Mouse (Mus musculus): ENCODE data around the gene Rnase13.

The Rnase13 gene

DNA sequence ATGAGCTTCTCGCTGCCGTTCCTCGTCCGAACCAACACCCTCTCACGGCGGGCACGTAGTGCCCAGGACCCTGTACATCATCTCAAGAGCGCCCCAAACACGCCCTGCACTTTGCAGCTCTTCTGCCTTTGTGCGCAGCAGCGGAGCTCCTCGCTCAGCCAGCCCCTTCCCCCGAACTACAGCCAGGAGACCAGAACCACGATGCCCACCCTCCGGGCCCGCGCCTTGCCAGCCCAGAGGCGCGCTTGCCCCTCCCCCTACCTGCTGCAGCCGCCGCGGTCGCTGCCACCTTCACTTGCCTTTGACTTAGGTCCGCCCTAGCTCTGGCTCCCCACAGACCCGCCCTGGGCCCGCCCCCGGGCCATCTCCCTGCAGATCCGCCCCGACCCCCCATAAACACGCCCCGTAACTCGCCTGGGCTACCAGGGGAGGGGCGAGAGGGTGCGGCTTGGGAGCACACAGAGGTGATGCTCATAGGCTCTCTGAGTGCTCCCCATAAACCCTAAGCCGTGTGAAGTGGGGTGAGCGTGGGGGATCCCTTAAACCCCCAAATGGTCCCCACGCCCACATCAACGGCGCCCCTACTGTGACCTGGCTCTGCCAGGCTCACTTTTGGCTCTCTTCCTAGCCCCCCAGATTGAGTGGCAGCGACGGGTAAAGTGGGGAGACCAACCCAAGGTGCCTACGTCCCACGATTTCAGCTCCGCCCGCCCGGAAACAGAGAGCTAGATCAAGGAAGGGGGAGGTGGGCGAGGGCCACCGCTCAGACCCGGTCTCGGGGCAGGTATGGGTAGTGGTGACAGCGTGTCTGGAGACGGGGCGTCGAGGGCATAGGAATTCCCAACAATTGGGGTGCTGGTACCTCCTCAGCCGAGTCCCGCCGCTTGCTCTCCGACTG lies 9.3 kb downstream of the Rnase13 start:
- no peak for DNase-seq (ENCODE audit: low read depth, low spot score)

GRCm38 (mm10) chr14:51912391-51913061 lies 10.0 kb downstream of the Rnase13 start:
- DNase-seq (ENCODE audit: low read depth, low spot score): no peak

GRCm38 (mm10) chr14:51911301-51911700 lies 11.3 kb downstream of the Rnase13 start:
- DNase-seq (ENCODE audit: low read depth, low spot score): no peak

DNA sequence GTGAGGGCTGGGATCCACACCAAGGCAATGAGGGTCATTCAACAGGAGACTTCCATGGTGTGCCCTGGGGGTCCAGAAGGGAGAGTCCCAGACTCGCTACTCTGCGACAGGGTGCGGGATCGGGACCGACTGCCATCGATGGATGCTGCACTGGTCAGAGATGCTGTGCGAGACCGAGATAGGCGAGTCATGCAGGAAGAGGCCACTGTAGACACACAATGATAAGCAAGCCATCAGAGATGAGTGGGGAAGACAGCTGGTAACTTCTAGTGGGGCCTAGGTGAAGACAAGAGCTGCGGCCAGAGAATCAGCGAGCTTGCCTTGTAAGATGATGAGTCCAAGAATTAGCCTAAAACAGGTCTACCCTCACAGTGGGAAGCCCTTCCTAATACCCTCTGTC lies 16.5 kb downstream of the Rnase13 start:
- DNase-seq (ENCODE audit: low read depth, low spot score): no peak

- peak; percentile 52 for DNase-seq (ENCODE audit: low read depth, low spot score)
Observed at GRCm38 (mm10) chr14:51904706-51905105, 17.9 kb downstream of the Rnase13 start.

DNA sequence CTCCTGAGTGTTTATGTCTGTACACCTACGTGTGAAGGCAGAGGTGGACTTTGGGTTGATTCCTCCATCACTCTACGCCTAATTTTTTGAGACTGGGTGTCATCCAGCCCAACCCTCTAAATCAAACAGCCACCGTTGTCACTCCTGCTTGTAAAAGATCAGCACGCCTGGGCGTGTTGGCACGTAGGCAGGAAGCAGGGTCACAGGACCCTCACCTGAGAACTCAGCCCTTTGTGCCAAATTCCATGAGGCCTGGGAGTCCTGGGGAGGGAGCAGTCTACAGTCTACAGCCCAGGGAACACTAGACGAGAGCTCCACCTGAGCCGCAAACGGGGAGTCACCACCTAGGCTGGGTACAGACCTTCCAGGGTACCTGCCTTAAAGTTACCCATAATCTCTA lies 18.8 kb downstream of the Rnase13 start:
- DNase-seq (ENCODE audit: low read depth, low spot score): no peak

GRCm38 (mm10) chr14:51902806-51903710 lies 19.5 kb downstream of the Rnase13 start:
- DNase-seq (ENCODE audit: low read depth, low spot score): peak; percentile 76

GRCm38 (mm10) chr14:51899351-51899750 lies 23.2 kb downstream of the Rnase13 start:
- no peak for DNase-seq (ENCODE audit: low read depth, low spot score)

GRCm38 (mm10) chr14:51896539-51897170 lies 25.9 kb downstream of the Rnase13 start:
- DNase-seq (ENCODE audit: low read depth, low spot score): no peak

DNA sequence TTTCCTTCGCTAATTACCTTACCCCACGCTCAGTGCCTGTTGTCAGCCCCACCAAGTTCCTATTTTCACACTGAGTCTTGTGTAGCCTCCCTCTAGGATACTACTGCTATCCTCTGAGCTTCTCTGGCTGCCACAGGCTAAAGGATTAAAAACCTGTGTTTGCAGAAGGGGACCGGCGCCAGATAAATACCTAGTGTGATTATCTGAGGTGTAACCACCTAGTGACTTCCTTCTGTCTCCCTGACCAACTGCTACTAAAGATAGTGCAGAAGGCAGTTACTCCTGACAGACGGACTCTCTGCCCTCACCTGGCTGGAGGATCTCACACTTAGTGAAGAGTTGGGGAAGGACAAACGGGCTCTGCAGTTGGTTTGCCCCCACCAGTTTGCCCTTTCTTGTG lies 26.6 kb downstream of the Rnase13 start:
- DNase-seq (ENCODE audit: low read depth, low spot score): peak; percentile 19

DNA sequence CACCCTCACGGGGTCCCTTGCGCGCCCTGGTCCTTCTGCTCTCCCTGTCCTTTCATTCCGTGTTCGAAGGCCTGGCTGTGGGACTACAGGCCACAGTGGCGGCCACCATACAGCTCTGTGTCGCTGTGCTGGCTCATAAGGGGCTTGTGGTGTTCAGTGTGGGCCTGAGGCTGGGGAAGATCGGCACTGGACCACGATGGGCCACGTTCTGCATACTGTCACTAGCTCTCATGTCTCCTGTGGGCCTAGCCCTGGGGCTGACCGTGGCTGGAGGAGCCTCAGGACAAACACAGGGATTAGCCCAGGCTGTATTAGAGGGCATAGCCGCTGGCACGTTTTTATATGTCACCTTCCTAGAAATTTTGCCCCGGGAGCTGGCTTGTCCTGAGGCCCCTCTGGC lies 27.5 kb downstream of the Rnase13 start:
- no peak for DNase-seq (ENCODE audit: low read depth, low spot score)

DNA sequence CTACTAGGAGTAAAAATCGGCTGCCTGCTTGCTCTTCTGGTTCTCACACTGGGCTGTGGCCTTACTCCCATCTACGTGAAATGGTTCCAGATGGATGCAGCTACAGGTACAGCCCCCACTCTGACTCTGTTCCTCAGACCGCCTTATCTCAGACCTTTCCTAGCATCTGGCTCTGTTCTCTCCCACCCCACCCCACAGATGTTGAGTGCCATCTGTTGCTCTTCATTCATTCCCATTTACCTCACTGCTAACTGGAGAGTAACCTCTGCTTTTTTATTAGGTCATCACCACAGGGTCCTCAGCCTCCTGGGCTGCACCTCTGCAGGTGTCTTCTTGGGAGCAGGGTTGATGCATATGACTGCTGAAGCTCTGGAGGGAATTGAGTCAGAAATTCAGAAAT lies 28.8 kb downstream of the Rnase13 start:
- no peak for DNase-seq (ENCODE audit: low read depth, low spot score)

DNA sequence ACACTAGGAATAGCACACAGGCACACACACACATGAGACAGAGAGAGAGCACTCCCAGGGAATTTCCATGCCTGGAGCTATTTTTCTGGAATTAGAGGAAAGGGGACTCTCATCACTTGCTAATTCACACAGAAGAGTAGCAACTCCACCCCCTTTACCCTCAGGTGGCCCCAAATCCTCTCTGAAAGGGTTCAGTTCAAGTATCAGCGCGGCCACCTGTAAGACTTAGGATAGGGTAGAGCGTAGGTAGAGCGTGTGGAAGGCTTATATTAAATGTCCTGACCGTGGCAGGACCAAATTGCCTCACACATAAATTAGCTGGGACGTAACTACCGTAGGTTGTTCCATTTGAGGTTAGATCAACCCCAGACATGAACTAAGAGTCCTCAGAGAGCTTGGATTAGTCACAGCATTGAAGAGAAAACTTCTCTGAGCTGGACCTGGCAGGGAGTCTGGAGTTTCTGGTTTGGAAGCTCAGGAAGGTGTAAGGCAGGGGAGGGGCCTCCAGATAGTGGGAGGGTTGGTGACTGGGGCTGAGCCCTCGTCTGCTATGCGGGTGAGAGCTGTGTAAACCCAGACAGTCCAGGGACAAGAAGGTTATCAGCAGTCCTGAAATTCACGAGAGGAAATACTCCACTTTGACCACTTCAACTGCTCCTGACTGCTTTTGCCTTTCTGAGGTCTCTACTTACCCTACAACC lies 29.3 kb downstream of the Rnase13 start:
- DNase-seq (ENCODE audit: low read depth, low spot score): no peak

- DNase-seq (ENCODE audit: low read depth, low spot score): no peak
Observed at GRCm38 (mm10) chr14:51892191-51892939, 30.2 kb downstream of the Rnase13 start, which contains the start of gene Slc39a2. Slc39a2 (plus strand) TSS chr14:51892889.

DNA sequence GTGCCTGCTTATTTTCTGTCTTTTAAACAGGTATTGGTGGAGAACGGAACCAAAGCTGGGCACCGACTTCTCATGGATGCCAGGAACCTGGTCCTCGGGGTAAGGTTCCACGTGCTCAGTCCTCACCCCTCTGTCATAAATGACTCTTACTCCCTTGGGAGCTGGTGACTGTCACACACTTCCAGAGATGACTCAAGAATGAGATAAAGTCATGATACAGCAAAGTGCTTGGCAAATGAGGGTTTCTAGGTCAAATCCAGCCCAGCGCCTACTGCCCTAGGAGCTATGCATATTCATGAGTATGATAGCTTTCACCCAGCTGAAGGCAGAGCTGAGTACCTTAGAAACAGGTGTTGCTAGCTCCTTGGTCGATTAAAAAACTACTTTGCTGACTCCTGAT lies 32.7 kb downstream of the Rnase13 start:
- DNase-seq (ENCODE audit: low read depth, low spot score): no peak

- no peak for DNase-seq (ENCODE audit: low read depth, low spot score)
Observed at GRCm38 (mm10) chr14:51886051-51886450, 36.5 kb downstream of the Rnase13 start.

DNA sequence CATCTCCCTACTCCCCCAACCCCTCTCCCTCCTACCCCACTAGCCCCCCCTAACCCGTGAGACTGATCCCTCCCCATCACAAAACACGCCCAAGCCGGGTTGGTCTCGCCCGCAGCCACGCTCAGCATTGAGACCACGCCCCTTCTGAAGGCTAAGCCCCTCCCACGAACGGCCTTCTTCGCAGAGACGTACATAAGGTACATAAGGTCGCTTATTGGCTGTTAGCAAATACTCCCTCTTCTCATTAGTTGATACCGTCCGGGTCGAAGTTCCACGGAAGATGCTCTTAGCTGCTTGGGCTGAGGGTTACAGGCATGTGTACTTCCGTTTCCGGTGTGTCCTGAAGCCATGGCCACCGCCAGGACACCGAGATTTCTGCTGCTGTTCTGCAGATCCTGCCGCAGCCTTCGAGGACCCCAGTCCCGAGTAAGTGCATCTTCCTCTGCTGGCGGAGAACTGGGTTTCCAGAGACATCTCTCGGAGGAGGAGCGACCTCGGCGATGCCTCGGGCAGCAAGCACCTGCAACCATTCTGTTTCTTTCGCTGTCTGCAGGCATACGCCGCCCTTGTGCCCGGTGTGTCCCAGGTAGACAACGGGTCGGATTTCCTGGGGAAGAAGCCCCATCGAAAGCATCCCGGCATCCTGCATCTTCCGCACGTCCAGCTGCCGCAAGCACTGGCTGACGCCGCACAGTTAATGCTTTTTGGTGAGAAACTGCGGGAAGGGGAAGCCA lies 37.8 kb downstream of the Rnase13 start, which contains the start of gene Mettl17:
Gene Mettl17, plus strand, starts transcription at position 245 of the 734 bp plus-strand sequence.
- peak; percentile 97 for DNase-seq (ENCODE audit: low read depth, low spot score)

DNA sequence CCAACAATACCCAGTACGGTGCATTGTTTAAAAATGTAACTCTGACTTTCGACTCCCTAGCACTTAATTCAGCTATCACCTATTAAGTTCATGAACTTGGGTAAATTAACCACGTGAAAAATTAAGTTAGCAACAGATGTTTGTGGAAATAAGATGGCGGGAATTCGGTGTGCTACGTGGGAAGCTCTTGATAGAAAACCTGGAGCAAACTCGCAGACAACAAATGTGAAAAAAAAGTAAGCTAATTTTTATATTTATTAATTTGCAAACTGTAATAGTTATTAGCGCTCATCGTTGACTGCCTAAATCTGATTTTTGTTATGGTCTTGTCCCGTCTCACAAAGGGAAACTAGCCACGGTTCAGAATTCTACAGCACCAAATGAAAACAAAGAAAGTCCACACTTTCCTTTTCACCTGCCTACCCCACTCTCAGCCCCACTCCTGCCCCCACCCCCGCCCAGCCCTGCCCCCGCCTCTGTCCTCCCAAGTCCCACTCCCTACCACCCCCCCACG lies 38.5 kb downstream of the Rnase13 start:
- DNase-seq (ENCODE audit: low read depth, low spot score): no peak

DNA sequence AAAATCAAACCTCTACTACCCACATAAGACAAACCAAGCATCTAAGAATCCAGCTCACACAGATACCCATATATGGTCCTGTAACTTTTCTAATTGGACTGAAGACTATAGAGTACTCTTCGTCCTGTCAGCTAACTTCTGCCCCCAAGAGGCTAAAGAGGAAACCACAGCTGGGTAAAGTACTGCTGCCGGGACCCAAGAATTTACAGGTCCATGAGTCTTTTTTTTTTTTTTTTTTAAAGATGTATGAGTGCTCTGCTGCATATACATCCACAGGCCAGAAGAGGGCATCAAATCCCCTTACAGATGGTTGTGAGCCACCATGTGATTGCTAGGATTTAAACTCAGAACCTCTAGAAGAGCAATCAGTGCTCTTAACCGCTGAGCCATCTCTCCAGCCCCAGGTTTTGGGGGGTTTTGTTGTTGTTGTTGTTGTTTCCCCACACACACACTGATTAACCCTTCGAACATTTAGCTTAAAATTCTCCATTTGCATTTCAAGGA lies 39.0 kb downstream of the Rnase13 start:
- peak; percentile 88 for DNase-seq (ENCODE audit: low read depth, low spot score)

Data from A20 (cell line).